Mouse (Mus musculus): ENCODE measurements around the gene Pacrg.

Pacrg gene

GRCm38 (mm10) chr17:10840148-10840707 is at the start of gene Pacrg, which contains the start of gene Prkn:
Pacrg (minus strand) TSS chr17:10840311.
Prkn (plus strand) TSS chr17:10840384.
- peak; percentile 93 for DNase-seq (ENCODE audit: low spot score)

DNA sequence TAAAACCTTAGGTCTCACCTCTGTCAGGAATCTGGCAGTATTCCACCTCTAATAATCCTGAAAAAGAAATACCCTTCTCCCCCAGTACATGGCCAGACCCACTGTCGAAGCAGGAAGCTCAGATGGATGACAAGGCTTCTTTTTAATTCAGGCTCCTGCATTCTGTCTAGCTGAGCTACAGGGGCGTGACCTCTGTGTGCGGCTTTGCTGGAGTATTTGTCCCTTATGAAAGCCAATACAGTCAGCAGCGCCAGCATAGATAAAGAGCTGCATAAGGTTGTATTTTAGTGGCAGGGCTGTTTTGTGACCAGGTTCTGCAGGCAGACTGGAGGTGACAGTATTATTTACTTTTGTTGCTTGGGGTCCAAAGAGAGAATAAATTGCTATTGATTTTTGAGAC is 47.8 kb upstream of the Pacrg start:
- DNase-seq (ENCODE audit: low spot score): no peak

DNA sequence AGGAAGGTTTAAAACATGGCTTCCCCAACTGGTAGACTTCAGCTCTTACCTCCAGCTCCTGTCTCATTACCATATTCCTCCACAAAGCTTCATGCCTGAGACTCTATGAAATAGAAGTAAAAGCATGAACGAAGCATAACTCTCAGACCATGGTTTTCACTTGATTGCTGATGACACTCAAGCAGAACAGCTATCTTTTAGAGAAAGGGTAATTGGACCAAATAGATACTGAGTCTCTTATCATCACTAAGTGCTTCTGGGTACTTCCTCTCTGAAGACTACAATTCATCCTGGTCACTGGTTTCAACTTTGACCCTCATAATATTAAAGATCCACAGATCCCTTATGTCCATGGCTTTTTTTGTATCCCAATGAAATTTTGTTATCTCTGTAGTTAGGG is 42.1 kb upstream of the Pacrg start:
- no peak for DNase-seq (ENCODE audit: low spot score)

- DNase-seq (ENCODE audit: low spot score): no peak
Observed at GRCm38 (mm10) chr17:10878986-10879385, 38.9 kb upstream of the Pacrg start.

DNA sequence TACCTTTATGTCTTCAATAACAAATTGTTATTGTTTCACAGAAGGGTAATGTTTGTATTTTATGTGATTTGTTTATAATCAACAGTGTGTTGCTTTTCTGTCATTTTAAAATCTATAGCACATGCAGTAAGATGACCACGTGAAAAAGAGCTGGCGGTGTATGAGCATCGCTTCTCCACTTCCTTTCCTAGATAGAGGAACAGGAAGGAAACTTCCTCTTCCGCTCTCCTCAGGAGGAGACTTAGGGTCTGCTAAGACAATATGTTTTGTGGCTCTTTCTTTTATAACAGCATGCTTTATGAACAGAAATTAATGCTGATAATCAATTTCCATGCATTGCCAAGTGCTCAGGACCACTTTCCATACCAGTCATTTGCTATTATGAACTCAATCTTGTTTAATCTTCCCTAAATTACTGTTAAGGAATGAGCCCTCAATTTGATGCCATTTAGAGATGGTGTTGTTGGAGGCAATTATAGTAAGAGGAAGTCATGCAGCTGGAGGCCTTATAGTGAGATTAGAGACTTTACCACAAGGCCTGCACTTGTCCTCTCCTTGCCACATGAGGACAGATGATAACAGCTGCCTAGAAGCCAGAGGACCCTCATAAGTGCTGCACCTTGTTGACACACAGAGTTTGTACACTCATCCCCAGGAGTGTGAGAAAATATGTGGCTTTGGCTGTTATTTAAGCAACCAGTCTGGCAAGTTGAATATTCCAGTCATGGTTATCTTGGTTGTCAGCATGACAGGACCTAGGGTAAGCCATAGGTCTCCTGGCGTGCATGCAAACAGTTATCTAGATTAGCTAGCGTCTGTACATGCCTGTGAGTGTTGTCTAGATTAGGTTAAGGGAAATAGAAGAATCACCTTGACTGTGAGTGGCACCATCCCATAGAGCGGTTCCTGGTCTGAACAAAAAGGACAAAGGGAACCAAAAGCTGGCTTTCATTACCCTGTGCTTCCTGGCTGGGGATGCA is 34.4 kb upstream of the Pacrg start:
- DNase-seq (ENCODE audit: low spot score): peak; percentile 16

DNA sequence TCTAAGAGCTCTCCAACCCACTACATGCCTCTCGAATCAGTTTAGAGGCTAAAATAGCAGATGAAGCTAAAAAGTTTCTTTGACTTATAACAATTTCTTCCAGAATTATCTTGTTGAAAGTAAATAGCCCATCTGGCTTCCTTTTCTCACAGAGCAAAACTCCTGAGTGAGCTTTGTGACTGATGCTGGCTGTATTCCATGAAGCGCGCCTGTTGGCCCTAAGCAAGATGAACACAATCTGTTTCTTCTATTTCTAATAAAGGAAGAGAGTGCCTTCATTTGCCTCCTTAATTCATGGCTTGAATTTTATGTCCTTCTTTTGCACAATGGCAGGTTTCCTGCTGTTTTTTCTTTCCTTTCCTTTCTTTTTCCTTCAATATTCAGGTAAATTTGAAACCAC is 14.1 kb upstream of the Pacrg start:
- no peak for DNase-seq (ENCODE audit: low spot score)

DNA sequence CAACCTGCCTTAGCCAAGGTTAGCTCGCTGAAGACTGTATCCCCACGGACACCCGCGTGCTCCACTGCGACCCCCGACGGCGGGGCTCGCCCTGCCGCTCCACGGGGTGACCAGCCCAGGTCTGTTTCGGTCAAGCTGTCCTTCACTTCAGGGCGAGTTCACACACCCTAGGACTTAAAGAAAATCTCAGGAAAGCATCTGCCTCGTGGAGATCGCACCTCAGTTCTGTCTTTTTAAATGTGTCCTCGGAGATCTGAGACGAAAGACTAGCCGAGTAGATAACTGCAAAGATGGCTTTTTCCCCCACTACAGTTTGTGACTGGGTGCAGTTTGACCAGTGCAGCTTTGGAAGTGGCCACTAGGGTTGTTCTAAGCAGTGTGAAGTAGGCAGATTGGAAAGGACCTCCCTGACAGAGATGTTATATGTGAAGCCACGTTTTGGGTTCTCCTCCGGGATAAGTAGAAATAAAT is 655 bp upstream of the Pacrg start:
- DNase-seq (ENCODE audit: low spot score): peak; percentile 40

DNA sequence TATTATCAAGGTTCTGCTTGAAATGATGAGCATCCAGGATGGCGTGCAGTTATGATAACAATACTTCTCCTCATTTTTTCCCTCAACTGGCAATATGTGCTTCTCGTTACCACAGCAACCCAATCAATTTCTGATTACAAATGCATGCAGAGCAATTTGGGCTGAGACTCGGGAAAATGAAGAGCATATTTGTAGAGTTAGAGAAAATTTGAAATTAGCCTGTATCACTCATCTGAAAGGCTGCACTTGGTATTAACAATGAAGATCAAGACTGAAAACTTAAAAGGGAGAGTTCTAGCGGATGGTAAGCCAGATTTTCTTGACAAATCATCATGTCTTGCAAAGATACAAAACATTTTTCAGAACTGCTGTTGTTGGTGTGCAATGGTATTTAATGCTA is 21.1 kb downstream of the Pacrg start:
- no peak for DNase-seq (ENCODE audit: low spot score)

GRCm38 (mm10) chr17:10808571-10808970 is 31.5 kb downstream of the Pacrg start:
- no peak for DNase-seq (ENCODE audit: low spot score)

DNA sequence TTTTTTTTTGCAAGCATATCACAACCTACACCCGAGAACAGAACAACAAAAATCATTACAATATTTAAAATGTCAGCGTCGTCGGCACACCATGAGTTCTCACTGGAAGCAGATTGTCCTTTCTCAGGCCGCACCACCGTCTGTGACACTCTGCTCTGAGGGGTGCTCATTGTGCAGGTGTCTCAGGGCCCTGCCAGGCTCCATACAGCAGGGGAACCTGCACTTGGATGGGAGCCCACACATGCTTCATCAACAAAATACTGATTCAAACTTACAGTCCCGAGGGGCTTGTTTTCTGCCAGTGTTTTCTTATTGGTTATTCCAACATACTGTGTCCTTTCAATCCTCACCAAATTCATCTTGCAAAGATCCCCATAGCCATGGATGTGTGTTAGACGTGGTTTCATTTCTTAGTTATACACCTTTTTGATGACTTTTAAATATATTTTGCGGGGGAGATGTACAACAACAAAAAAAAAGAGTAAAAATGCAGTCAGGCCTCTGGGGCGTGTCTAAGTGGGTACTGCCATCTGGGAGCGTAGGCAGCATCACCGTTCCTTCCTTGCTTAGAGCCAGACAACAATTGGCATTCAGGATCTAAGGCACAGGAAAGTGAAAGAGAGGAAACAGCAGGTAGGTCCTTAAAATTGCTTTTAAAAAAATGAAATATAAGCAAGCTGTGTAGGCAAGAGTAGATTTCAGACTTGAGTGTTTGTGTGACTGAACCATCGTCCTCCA is 32.7 kb downstream of the Pacrg start:
- no peak for DNase-seq (ENCODE audit: low spot score)

- DNase-seq (ENCODE audit: low spot score): no peak
Observed at GRCm38 (mm10) chr17:10806692-10807091, 33.4 kb downstream of the Pacrg start.

DNA sequence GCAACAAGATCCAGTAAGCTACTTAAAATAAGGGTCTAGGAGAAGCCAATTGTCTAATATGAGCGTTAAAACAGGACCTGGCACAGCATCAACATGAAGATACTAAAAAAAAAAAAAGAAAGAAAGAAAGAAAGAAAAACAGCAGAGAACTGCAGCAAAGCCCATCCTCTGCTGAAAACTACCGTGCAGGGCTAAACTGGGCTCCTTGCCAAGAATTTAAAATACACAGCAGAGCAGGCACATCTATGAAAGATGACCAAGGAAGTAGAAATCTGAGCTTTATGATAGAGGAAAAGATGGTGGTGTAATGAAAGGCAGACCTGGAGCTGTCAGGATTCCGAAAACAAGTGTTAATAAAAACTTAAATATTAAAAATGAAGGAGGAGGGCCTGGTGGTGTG is 48.5 kb downstream of the Pacrg start:
- DNase-seq (ENCODE audit: low spot score): no peak

- DNase-seq (ENCODE audit: low spot score): no peak
Observed at GRCm38 (mm10) chr17:10784401-10784920, 55.6 kb downstream of the Pacrg start.

DNA sequence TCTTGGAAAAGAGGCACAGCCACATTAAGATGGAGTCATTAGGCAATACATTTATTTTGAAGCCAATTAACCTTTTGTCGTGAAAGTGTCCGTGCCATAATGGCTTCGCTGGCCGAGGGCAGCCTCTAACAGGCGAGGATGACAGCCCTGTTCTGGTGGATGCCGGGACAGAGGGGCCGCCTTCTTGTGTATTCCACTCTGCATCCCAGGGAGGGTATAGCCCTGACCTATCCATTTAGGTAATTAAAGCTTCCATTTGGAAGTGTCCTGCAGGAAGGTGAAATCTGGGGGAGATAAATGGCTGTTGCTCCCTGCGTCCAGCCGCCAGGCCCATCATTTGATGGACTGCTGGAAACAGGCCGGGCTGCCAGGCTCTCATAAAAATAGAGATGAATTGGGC is 63.6 kb downstream of the Pacrg start:
- DNase-seq (ENCODE audit: low spot score): no peak

GRCm38 (mm10) chr17:10774468-10774867 is 65.6 kb downstream of the Pacrg start:
- DNase-seq (ENCODE audit: low spot score): no peak

- no peak for DNase-seq (ENCODE audit: low spot score)
Observed at GRCm38 (mm10) chr17:10772207-10772606, 67.9 kb downstream of the Pacrg start.

DNA sequence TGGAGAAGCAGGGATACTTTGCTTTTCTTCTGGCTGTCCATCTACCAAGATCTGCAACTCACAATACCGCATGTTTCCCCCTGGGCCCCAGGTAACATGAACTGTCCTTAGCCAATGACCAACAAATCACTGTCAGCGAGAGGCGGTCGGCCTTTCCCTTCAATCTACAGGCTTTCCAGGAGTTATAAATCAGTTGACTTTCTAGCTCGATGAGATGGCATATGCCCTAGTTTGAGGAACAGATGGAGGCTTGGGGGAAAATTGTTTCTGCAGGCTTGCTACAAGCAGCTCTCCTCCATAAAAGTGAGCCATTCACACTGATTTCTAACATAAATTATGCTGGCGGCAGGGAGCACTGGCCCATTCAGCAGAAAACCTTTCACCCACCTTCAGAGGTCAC is 70.2 kb downstream of the Pacrg start:
- DNase-seq (ENCODE audit: low spot score): no peak

GRCm38 (mm10) chr17:10766735-10767406 is 73.2 kb downstream of the Pacrg start:
- DNase-seq (ENCODE audit: low spot score): no peak

DNA sequence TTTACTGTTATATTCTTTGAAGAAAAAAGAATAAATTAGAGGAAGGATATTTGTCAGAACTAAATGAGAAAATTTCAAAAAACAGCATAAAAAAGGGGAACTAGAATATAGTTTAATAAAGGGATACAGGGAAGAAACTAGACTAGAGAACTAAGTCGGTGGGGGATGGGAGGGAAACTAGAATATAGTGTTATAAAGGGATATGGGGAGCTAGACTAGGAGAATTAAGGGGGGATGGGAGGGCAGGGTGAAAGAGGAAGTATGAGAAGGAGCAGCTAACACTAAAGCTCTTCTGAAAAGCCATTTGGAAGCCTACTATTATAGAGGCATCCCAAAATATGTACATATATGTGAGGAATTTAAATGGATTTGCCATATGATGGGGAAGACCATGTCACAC is 75.8 kb downstream of the Pacrg start:
- no peak for DNase-seq (ENCODE audit: low spot score)

DNA sequence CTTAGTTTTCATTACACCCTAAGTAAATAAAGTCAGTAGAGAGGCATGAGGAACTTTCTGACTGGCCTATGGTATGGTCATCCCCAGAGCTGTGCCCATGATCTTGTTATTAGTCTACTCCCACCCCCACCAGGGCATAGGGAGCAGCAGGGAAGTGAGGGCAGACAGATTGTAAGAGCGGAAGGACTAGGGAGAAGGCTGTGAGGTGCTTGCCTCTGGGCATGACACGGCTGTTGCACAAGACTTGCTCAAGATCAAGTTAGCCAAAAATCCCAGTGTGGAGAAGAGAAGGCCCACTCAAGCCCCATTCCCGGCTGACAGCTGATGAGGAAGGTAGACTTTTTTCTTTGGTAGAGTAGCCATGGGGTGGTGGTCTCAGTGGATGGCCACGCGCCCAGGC is 82.7 kb downstream of the Pacrg start:
- DNase-seq (ENCODE audit: low spot score): no peak

GRCm38 (mm10) chr17:10744709-10745461 is 95.2 kb downstream of the Pacrg start:
- DNase-seq (ENCODE audit: low spot score): no peak
